Mouse (Mus musculus) liver, embryonic 14.5 days (tissue): ENCODE measurements around the gene Emc7.

ENCODE experiments used
- CTCF ChIP-seq: IDR thresholded peaks from 2 replicates; pipeline ENCODE4 v1.5.1; 2016; ENCODE audit warnings: antibody characterized with exemption, low read depth, control low read depth
- EP300 ChIP-seq: IDR thresholded peaks from 2 replicates; pipeline ENCODE4 v1.6.1; 2016; ENCODE audit warnings: antibody characterized with exemption, low read depth

- no peak for TF ChIP-seq CTCF
- TF ChIP-seq EP300 = no peak
These were observed 14.7 kb downstream of the Emc7 start for GRCm38 (mm10) chr2:112469542-112469941.
